Mouse (Mus musculus) forebrain, postnatal 0 days (tissue): ENCODE measurements around the gene Adal. TPM values are rescaled to one million over a fixed set of nuclear protein-coding genes. Genes with fewer than 3 reads are reported as not detected.
A peak's percentile ranks its signal among the peaks of the same experiment; 100 is the strongest.

ENCODE experiments used
- ATAC-seq: fragments of 200-750 bp; cut with Nextera tagmentation; 2 replicates; pipeline ENCODE4 v1.8.0; 2017; ENCODE audit warnings: mild to moderate bottlenecking, moderate library complexity
- DNase-seq: peaks from one replicate; pipeline ENCODE4 v3.0.0-alpha.2; 2015
- H3K27ac ChIP-seq: fragments of 300-500 bp; sonication (generic); 2 replicates; pipeline ENCODE4 v1.5.1; 2014; ENCODE audit warnings: low read depth, mild to moderate bottlenecking, antibody characterized with exemption, low read length, moderate library complexity, mixed read lengths
- H3K27me3 ChIP-seq: fragments of 300-500 bp; sonication (generic); 2 replicates; pipeline ENCODE4 v1.6.1; 2014; ENCODE audit warnings: mild to moderate bottlenecking, low read length, mixed read lengths; ENCODE audit not compliant: insufficient read depth
- H3K36me3 ChIP-seq: fragments of 300-500 bp; sonication (generic); 2 replicates; pipeline ENCODE4 v1.6.1; 2014; ENCODE audit warnings: mild to moderate bottlenecking, moderate library complexity; ENCODE audit not compliant: insufficient read depth
- H3K4me1 ChIP-seq: fragments of 300-500 bp; sonication (generic); 2 replicates; pipeline ENCODE4 v1.6.1; 2014; ENCODE audit warnings: antibody characterized with exemption; ENCODE audit not compliant: insufficient read depth
- H3K4me2 ChIP-seq: fragments of 300-500 bp; sonication (generic); 2 replicates; pipeline ENCODE4 v1.6.1; 2014; ENCODE audit warnings: low read depth, mild to moderate bottlenecking, moderate library complexity
- H3K4me3 ChIP-seq: fragments of 300-500 bp; sonication (generic); 2 replicates; pipeline ENCODE4 v1.5.1; 2014; ENCODE audit warnings: low read depth, low read length, mixed read lengths
- H3K9ac ChIP-seq: fragments of 300-500 bp; sonication (generic); 2 replicates; pipeline ENCODE4 v1.6.1; 2014; ENCODE audit warnings: mild to moderate bottlenecking
- H3K9me3 ChIP-seq: fragments of 300-500 bp; sonication (generic); 2 replicates; pipeline ENCODE4 v1.6.1; 2016; ENCODE audit warnings: low read length
- CTCF ChIP-seq: sonication (generic); IDR thresholded peaks from 2 replicates; pipeline ENCODE4 v1.5.1; 2016; ENCODE audit warnings: antibody characterized with exemption, control low read depth, low read depth
- WGBS: fragments of 180-500 bp; shearing (Covaris S2); extraction: QIAGEN DNeasy Blood & Tissue Kit; methylation state at CpG from one replicate; pipeline ENCODE4 v1.1.7; 2014; 5-methylcytosine and 5-hydroxymethylcytosine counted together
- polyA plus RNA-seq: library from polyadenylated mRNA; unstranded; fragments of >200 nt; fragmentation: Nextera tagmentation; extraction: Ambion mirVana; gene quantifications from 2 replicates; pipeline ENCODE4 v1.2.1, GENCODE M21; 2015
- total RNA-seq: library from RNA; depleted of rRNA; stranded (reverse); fragments of >200 nt; gene quantifications from 2 replicates; pipeline ENCODE4 v1.2.3, GENCODE M21; 2014; rRNA removed

Gene Adal
- total and polyA plus RNA-seq, 2 experiments from 2014 or later: 23.4 to 24.2 TPM

GRCm38 (mm10) chr2:121178828-121179479 is 38.7 kb downstream of the Adal start:
- Histone ChIP-seq H3K4me1 (no peaks in the 10 kb centered on the region), H3K9me3 (no peaks in the 10 kb centered on the region), H3K36me3 (peaks cover 42% of the 10 kb centered on the region), H3K9ac (no peak overlapping the region), H3K27me3 (no peaks in the 10 kb centered on the region), H3K4me3 (no peak overlapping the region), H3K4me2 (no peak overlapping the region), H3K27ac (no peak overlapping the region)
- 96% methylated on average over 3 of the region's 3 CpGs for WGBS
- DNase-seq: no peak
- peak; percentile 23; the same call in 1 of the 2 replicates for TF ChIP-seq CTCF
- no peak for ATAC-seq

- WGBS: 80% methylated on average over 5 of the region's 5 CpGs
- Histone ChIP-seq H3K9ac (no peak overlapping the region), H3K9me3 (no peaks in the 10 kb centered on the region), H3K4me1 (no peaks in the 10 kb centered on the region), H3K4me3 (no peak overlapping the region), H3K4me2 (no peak overlapping the region), H3K27ac (no peak overlapping the region), H3K27me3 (no peaks in the 10 kb centered on the region), H3K36me3 (peaks cover 46% of the 10 kb centered on the region)
- TF ChIP-seq CTCF: no peak
- ATAC-seq (no peak), DNase-seq (peak; percentile 20)
These were observed 43.2 kb downstream of the Adal start for GRCm38 (mm10) chr2:121183431-121183830.

- Histone ChIP-seq H3K4me1 (no peaks in the 10 kb centered on the region), H3K27ac (no peak overlapping the region), H3K36me3 (peaks cover 45% of the 10 kb centered on the region), H3K27me3 (no peaks in the 10 kb centered on the region), H3K4me2 (no peak overlapping the region), H3K9ac (no peak overlapping the region), H3K4me3 (no peak overlapping the region), H3K9me3 (no peaks in the 10 kb centered on the region)
- DNase-seq (no peak), ATAC-seq (no peak)
- TF ChIP-seq CTCF: no peak
- WGBS: 98% methylated on average over 7 of the region's 7 CpGs
These were observed 43.9 kb downstream of the Adal start for GRCm38 (mm10) chr2:121184142-121184541.

- Histone ChIP-seq H3K9ac (no peak overlapping the region), H3K27me3 (no peaks in the 10 kb centered on the region), H3K9me3 (no peaks in the 10 kb centered on the region), H3K36me3 (peaks cover 75% of the 10 kb centered on the region), H3K4me2 (no peak overlapping the region), H3K27ac (no peak overlapping the region), H3K4me1 (no peaks in the 10 kb centered on the region), H3K4me3 (no peak overlapping the region)
- TF ChIP-seq CTCF: peak; percentile 37; the same call in 1 of the 2 replicates
- no peak for DNase-seq
- no peak for ATAC-seq
- whole genome bisulfite sequencing: 79% methylated on average over 1 of the region's 1 CpGs
These were observed 48.3 kb downstream of the Adal start for GRCm38 (mm10) chr2:121188530-121188929.

GRCm38 (mm10) chr2:121195466-121195865 is 55.2 kb downstream of the Adal start:
- Histone ChIP-seq H3K36me3 (peaks cover 93% of the 10 kb centered on the region), H3K4me3 (no peak overlapping the region), H3K9ac (no peak overlapping the region), H3K4me1 (no peaks in the 10 kb centered on the region), H3K9me3 (no peaks in the 10 kb centered on the region), H3K27me3 (no peaks in the 10 kb centered on the region), H3K27ac (no peak overlapping the region), H3K4me2 (no peak overlapping the region)
- DNase-seq: no peak
- 85% methylated on average over 9 of the region's 9 CpGs for WGBS
- ATAC-seq: peak; percentile 69
- TF ChIP-seq CTCF: no peak

GRCm38 (mm10) chr2:121204276-121204675 is 64.0 kb downstream of the Adal start:
- Histone ChIP-seq H3K9ac (no peak overlapping the region), H3K4me1 (no peaks in the 10 kb centered on the region), H3K4me3 (no peak overlapping the region), H3K27me3 (no peaks in the 10 kb centered on the region), H3K9me3 (no peaks in the 10 kb centered on the region), H3K4me2 (no peak overlapping the region), H3K27ac (no peak overlapping the region), H3K36me3 (peaks cover 93% of the 10 kb centered on the region)
- no peak for DNase-seq
- TF ChIP-seq CTCF: no peak
- 96% methylated on average over 17 of the region's 17 CpGs for WGBS
- ATAC-seq: no peak

Other genes with a start within 250 kb of the Adal start
- gene Ubr1, start 169.7 kb upstream of the Adal start, total RNA-seq: 25.5 and 29.8 TPM in 2 replicates
- 14.6 and 25.0 TPM in 2 replicates for gene Ubr1, start 169.7 kb upstream of the Adal start, polyA plus RNA-seq
- gene Tmem62, start 163.4 kb upstream of the Adal start, total RNA-seq: 16.3 and 17.3 TPM in 2 replicates
- gene Tmem62, start 163.4 kb upstream of the Adal start, polyA plus RNA-seq: 9.3 and 11.6 TPM in 2 replicates
- gene Ccndbp1, start 132.0 kb upstream of the Adal start, total RNA-seq: 63.3 and 65.8 TPM in 2 replicates
- 82.0 and 85.0 TPM in 2 replicates for gene Ccndbp1, start 132.0 kb upstream of the Adal start, polyA plus RNA-seq
- gene Epb42, start 103.4 kb upstream of the Adal start, total RNA-seq: 0.46 TPM in 1 of 2 replicates, not detected in the other
- gene Epb42, start 103.4 kb upstream of the Adal start, polyA plus RNA-seq: 0.06 TPM in 1 of 2 replicates, not detected in the other
- not detected in 2 replicates for gene Tgm5, start 54.6 kb upstream of the Adal start, total RNA-seq
- 0.07 TPM in 1 of 2 replicates, not detected in the other for gene Tgm5, start 54.6 kb upstream of the Adal start, polyA plus RNA-seq
- gene Tgm7, start 30.6 kb upstream of the Adal start, total RNA-seq: not detected in 2 replicates
- not detected in 2 replicates for gene Tgm7, start 30.6 kb upstream of the Adal start, polyA plus RNA-seq
- gene Lcmt2, start 225 bp downstream of the Adal start, total RNA-seq: 8.6 and 12.0 TPM in 2 replicates
- 13.2 and 16.3 TPM in 2 replicates for gene Lcmt2, start 225 bp downstream of the Adal start, polyA plus RNA-seq
- 26.1 and 29.7 TPM in 2 replicates for gene Tubgcp4, start 30.2 kb downstream of the Adal start, total RNA-seq
- gene Tubgcp4, start 30.2 kb downstream of the Adal start, polyA plus RNA-seq: 12.4 and 18.5 TPM in 2 replicates
- 7.4 and 8.0 TPM in 2 replicates for gene Zscan29, start 30.7 kb downstream of the Adal start, total RNA-seq
- 3.5 and 4.9 TPM in 2 replicates for gene Zscan29, start 30.7 kb downstream of the Adal start, polyA plus RNA-seq
- gene Trp53bp1, start 131.0 kb downstream of the Adal start, total RNA-seq: 154 and 183 TPM in 2 replicates
- 49.9 and 80.9 TPM in 2 replicates for gene Trp53bp1, start 131.0 kb downstream of the Adal start, polyA plus RNA-seq
- 75.6 and 76.0 TPM in 2 replicates for gene Map1a, start 149.2 kb downstream of the Adal start, total RNA-seq
- gene Map1a, start 149.2 kb downstream of the Adal start, polyA plus RNA-seq: 18.1 and 27.4 TPM in 2 replicates
- 11.1 and 12.4 TPM in 2 replicates for gene Ppip5k1, start 215.0 kb downstream of the Adal start, total RNA-seq
- 10.9 and 13.6 TPM in 2 replicates for gene Ppip5k1, start 215.0 kb downstream of the Adal start, polyA plus RNA-seq
- gene Ckmt1, start 217.3 kb downstream of the Adal start, total RNA-seq: 73.2 and 77.4 TPM in 2 replicates
- 69.3 and 80.6 TPM in 2 replicates for gene Ckmt1, start 217.3 kb downstream of the Adal start, polyA plus RNA-seq
- not detected in 2 replicates for gene Strc, start 246.7 kb downstream of the Adal start, total RNA-seq
- gene Strc, start 246.7 kb downstream of the Adal start, polyA plus RNA-seq: not detected in 2 replicates